Mouse (Mus musculus) embryonic facial prominence, embryonic 10.5 days (tissue): ENCODE measurements around the gene Rps6ka4. TPM values are rescaled to one million over a fixed set of nuclear protein-coding genes. Genes with fewer than 3 reads are reported as not detected.

ENCODE experiments used
- DNase-seq: peaks from one replicate; pipeline ENCODE4 v3.0.0-alpha.2; 2017; ENCODE audit warnings: low spot score
- H3K27ac ChIP-seq: fragments of 300-500 bp; sonication (generic); replicated peaks from 2 replicates; pipeline ENCODE4 v1.5.1; 2016; ENCODE audit warnings: mild to moderate bottlenecking
- H3K27me3 ChIP-seq: fragments of 300-500 bp; sonication (generic); replicated peaks from 2 replicates; pipeline ENCODE4 v1.6.1; 2016; ENCODE audit warnings: low read depth, mild to moderate bottlenecking; ENCODE audit not compliant: poor library complexity, severe bottlenecking
- H3K36me3 ChIP-seq: fragments of 300-500 bp; sonication (generic); replicated peaks from 2 replicates; pipeline ENCODE4 v1.6.1; 2016; ENCODE audit warnings: mild to moderate bottlenecking, moderate library complexity
- H3K4me1 ChIP-seq: fragments of 300-500 bp; sonication (generic); 2 replicates; pipeline ENCODE4 v1.6.1; 2016
- H3K4me3 ChIP-seq: fragments of 300-500 bp; sonication (generic); 2 replicates; pipeline ENCODE4 v1.5.1; 2016; ENCODE audit warnings: mild to moderate bottlenecking, moderate library complexity
- H3K9me3 ChIP-seq: fragments of 300-500 bp; sonication (generic); 2 replicates; pipeline ENCODE4 v1.6.1; 2016; ENCODE audit warnings: mild to moderate bottlenecking
- WGBS: fragments of 180-500 bp; shearing (Covaris S2); methylation state at CpG from one replicate; pipeline ENCODE4 v1.1.7; 2016; 5-methylcytosine and 5-hydroxymethylcytosine counted together
- polyA plus RNA-seq: library from polyadenylated mRNA; unstranded; fragments of >200 nt; fragmentation: Nextera tagmentation; extraction: Ambion mirVana; gene quantifications from 2 replicates; pipeline ENCODE4 v1.2.1, GENCODE M21; 2016

The Rps6ka4 gene
- polyA plus RNA-seq, 1 experiment from 2014 or later: 7.0 TPM

DNA sequence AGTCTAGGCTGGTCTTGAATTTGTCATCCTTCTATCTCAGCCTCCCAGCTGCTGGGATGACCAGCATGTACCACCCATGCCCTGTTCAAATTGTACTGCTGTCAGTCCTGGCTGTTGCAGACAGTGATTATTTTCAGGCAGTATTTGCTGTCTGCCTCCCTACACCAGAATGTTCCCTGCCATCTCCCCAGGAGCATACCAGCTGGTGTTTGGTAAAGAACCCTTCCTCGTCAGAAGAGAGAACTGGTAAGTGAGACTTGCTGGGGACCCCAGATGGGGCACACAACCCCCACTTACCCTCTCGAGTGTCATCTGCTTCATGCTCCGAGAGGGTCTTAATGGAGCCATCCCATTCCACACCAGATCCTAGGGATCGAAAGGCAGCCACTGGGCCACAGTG is 5.6 kb upstream of the Rps6ka4 start:
- DNase-seq: no peak
- Histone ChIP-seq H3K4me1 (peaks cover 35% of the 10 kb centered on the region), H3K4me3 (no peak overlapping the region), H3K27ac (no peak overlapping the region), H3K27me3 (peaks cover 100% of the 10 kb centered on the region), H3K9me3 (no peaks in the 10 kb centered on the region), H3K36me3 (no peaks in the 10 kb centered on the region)
- 82% methylated on average over 4 of the region's 4 CpGs for WGBS

DNA sequence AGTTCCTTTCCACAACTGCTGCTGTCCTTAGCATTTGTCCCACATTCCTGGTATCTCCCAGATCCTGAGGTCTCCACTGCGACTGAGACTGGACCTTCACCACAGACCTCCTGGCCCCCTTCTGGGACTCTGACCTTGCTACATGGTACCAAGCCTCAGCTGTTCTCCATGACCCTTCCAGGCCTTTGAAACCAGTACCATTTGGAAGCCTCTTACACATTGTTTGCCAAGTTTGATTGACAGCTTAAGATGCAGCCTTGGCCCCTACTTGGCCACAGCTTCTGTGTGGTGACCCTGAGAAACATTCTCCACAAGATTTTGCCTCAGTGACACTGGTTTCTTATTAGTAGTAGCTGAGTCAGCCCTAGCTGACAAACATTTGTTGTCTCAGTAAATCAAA is 1.9 kb upstream of the Rps6ka4 start:
- DNase-seq: no peak
- no peak overlapping the region for H3K4me3 ChIP-seq
- no peaks in the 10 kb centered on the region for H3K36me3 ChIP-seq
- no peaks in the 10 kb centered on the region for H3K9me3 ChIP-seq
- 65% methylated on average over 1 of the region's 1 CpGs for WGBS
- peaks cover 100% of the 10 kb centered on the region for H3K27me3 ChIP-seq
- peaks cover 35% of the 10 kb centered on the region for H3K4me1 ChIP-seq
- H3K27ac ChIP-seq: no peak overlapping the region

- Histone ChIP-seq H3K36me3 (no peaks in the 10 kb centered on the region), H3K4me3 (no peak overlapping the region), H3K9me3 (no peaks in the 10 kb centered on the region), H3K27me3 (peaks cover 100% of the 10 kb centered on the region), H3K27ac (no peak overlapping the region), H3K4me1 (peaks cover 31% of the 10 kb centered on the region)
- DNase-seq: no peak
- WGBS: 20% methylated on average over 3 of the region's 3 CpGs
Measured at GRCm38 (mm10) chr19:6841292-6841597, 809 bp upstream of the Rps6ka4 start.

- H3K9me3 ChIP-seq: no peaks in the 10 kb centered on the region
- peaks cover 100% of the 10 kb centered on the region for H3K27me3 ChIP-seq
- H3K36me3 ChIP-seq: no peaks in the 10 kb centered on the region
- WGBS: 1% methylated on average over 46 of the region's 46 CpGs
- H3K27ac ChIP-seq: peak overlapping the region; percentile 76
- peaks cover 28% of the 10 kb centered on the region for H3K4me1 ChIP-seq
- DNase-seq: peak; percentile 64
- peak overlapping the region; percentile 77 for H3K4me3 ChIP-seq
Measured at GRCm38 (mm10) chr19:6839615-6840474, 591 bp downstream of the Rps6ka4 start.

DNA sequence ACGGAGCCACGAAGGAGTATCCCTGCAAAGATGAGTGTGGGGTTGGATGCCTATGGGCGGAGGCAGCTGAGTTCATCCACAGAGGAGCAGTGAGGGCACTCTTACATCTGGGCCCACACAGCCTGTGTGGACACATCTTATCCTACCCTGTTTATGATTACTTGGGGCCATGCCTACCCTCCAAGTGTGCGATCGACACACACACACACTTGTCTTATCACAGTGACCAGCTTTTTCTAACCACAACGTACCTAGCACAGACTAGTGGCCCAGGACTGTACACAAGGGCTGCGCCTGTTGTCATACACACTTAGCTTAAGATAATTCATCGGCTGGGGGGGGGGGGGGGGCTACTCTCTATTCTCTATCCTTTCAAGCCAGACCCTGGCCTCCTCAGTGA is 8.1 kb downstream of the Rps6ka4 start:
- WGBS: 86% methylated on average over 8 of the region's 8 CpGs
- Histone ChIP-seq H3K36me3 (no peaks in the 10 kb centered on the region), H3K9me3 (no peaks in the 10 kb centered on the region), H3K4me1 (peaks cover 29% of the 10 kb centered on the region), H3K27me3 (peaks cover 99% of the 10 kb centered on the region), H3K4me3 (no peak overlapping the region), H3K27ac (no peak overlapping the region)
- DNase-seq: no peak

GRCm38 (mm10) chr19:6831331-6831730 is 9.1 kb downstream of the Rps6ka4 start:
- DNase-seq: no peak
- Histone ChIP-seq H3K4me3 (peak overlapping the region; percentile 56), H3K27me3 (peaks cover 89% of the 10 kb centered on the region), H3K4me1 (peaks cover 29% of the 10 kb centered on the region), H3K9me3 (no peaks in the 10 kb centered on the region), H3K27ac (no peak overlapping the region), H3K36me3 (no peaks in the 10 kb centered on the region)
- WGBS: under 1% methylated on average over 17 of the region's 17 CpGs

DNA sequence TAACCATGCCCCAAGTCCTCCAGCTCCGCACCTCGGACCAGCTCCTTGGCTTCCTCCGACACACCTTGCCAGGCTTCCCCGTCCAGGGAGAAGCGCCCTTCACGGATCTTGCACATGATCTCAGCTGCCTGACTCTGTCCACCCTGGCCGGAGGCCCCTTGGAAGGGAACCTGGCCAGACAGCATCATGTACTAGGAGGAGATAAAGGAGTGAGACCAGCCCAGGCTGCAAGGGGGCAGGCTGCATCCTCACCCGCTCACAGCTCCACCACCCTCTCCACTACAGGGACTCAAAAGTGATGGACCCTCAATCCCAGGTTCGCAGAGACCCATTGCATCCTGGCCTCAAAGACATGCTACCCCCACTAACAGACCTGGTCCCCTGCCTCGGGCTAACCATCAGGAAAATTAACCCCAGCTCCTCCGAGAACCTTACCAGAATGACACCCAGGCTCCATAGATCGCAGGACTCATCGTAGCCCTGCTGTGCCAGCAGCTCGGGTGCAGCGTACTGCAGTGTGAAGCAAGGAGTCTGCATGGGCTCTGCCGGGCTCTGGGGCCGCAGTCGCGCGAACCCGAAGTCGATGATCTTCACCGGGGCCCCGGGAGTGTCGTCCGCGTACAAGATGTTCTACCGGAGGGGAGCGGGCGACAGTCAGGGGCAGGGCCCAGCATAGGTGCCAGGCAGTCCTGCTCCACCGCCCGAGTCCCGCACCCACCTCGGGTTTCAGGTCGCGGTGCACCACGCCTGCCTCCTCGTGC is 9.7 kb downstream of the Rps6ka4 start:
- 2% methylated on average over 38 of the region's 38 CpGs for WGBS
- Histone ChIP-seq H3K4me3 (peak overlapping the region; percentile 56), H3K4me1 (peaks cover 29% of the 10 kb centered on the region), H3K27me3 (peaks cover 86% of the 10 kb centered on the region), H3K9me3 (no peaks in the 10 kb centered on the region), H3K27ac (no peak overlapping the region), H3K36me3 (no peaks in the 10 kb centered on the region)
- peak; percentile 37 for DNase-seq

GRCm38 (mm10) chr19:6829870-6830555 is 10.4 kb downstream of the Rps6ka4 start:
- H3K4me3 ChIP-seq: peak overlapping the region; percentile 56
- WGBS: under 1% methylated on average over 48 of the region's 48 CpGs
- no peak overlapping the region for H3K27ac ChIP-seq
- no peaks in the 10 kb centered on the region for H3K9me3 ChIP-seq
- H3K4me1 ChIP-seq: peaks cover 29% of the 10 kb centered on the region
- H3K27me3 ChIP-seq: peaks cover 85% of the 10 kb centered on the region
- H3K36me3 ChIP-seq: no peaks in the 10 kb centered on the region
- peak; percentile 69 for DNase-seq

DNA sequence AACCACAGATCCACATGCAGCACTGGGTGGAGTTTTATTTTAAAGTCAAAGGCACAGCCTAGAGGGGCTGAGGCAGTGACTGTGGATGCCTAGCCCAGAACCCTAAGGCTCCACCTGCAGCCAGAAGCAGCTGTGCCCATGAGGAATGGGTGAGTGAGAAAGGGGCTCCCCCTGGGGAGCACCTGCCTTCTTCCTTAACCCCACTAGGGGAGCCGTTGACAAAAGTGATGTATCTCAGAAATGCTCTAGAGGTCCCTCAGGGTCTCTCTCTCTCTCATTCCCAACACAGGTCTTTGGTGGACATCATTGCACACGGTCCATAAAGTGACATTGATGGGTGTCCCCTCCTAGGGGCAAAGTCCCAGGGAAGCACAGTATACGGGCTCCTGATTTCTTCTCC is 11.4 kb downstream of the Rps6ka4 start:
- H3K36me3 ChIP-seq: no peaks in the 10 kb centered on the region
- H3K4me3 ChIP-seq: no peak overlapping the region
- H3K27ac ChIP-seq: no peak overlapping the region
- H3K9me3 ChIP-seq: no peaks in the 10 kb centered on the region
- DNase-seq: no peak
- peaks cover 29% of the 10 kb centered on the region for H3K4me1 ChIP-seq
- H3K27me3 ChIP-seq: peaks cover 81% of the 10 kb centered on the region
- 21% methylated on average over 3 of the region's 3 CpGs for WGBS

GRCm38 (mm10) chr19:6826601-6827000 is 13.8 kb downstream of the Rps6ka4 start:
- Histone ChIP-seq H3K36me3 (no peaks in the 10 kb centered on the region), H3K27me3 (peaks cover 68% of the 10 kb centered on the region), H3K4me1 (peaks cover 28% of the 10 kb centered on the region), H3K9me3 (no peaks in the 10 kb centered on the region), H3K4me3 (no peak overlapping the region), H3K27ac (no peak overlapping the region)
- no peak for DNase-seq
- WGBS: 71% methylated on average over 3 of the region's 3 CpGs

DNA sequence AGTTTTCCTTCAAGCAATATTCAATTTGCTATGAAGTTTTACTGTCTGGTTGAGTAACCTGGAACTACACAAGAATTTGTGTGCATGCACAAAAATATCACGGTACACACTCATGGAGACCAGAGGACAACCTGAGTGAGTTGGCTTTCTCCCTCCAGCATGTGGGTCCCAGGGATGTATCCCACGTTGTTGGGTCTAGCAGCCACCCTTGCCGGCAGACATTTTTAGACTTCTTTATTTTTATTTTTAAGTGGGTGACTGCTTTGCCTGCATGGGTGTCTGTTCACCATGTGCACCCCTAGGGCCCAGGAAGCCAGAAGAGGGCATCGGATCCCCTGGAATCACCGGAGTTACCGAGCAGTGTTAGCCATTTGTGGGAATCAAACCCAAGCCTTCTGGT is 15.1 kb downstream of the Rps6ka4 start:
- peaks cover 56% of the 10 kb centered on the region for H3K27me3 ChIP-seq
- 79% methylated on average over 6 of the region's 6 CpGs for WGBS

GRCm38 (mm10) chr19:6820538-6821195 is 19.8 kb downstream of the Rps6ka4 start:
- peaks cover 29% of the 10 kb centered on the region for H3K27me3 ChIP-seq
- 82% methylated on average over 13 of the region's 13 CpGs for WGBS
- H3K4me1 ChIP-seq: peaks cover 6% of the 10 kb centered on the region
- H3K9me3 ChIP-seq: peaks cover 2% of the 10 kb centered on the region; the same call in 1 of the 2 replicates
- H3K4me3 ChIP-seq: no peak overlapping the region
- H3K36me3 ChIP-seq: no peaks in the 10 kb centered on the region
- no peak for DNase-seq
- H3K27ac ChIP-seq: no peak overlapping the region

More for the DNA sequence above, 15.1 kb downstream of the Rps6ka4 start:
- no peak overlapping the region for H3K27ac ChIP-seq
- H3K9me3 ChIP-seq: no peaks in the 10 kb centered on the region; the same call in 1 of the 2 replicates
- DNase-seq: no peak
- no peaks in the 10 kb centered on the region for H3K36me3 ChIP-seq
- peaks cover 15% of the 10 kb centered on the region for H3K4me1 ChIP-seq
- no peak overlapping the region for H3K4me3 ChIP-seq
